Mouse (Mus musculus): ENCODE measurements around the gene Bpifb1.
"Not testable (repeated sequence)": the region's sequence is repeated elsewhere in the genome, so short reads cannot be mapped to it uniquely, and the experiment has no call there.

The Bpifb1 gene

DNA sequence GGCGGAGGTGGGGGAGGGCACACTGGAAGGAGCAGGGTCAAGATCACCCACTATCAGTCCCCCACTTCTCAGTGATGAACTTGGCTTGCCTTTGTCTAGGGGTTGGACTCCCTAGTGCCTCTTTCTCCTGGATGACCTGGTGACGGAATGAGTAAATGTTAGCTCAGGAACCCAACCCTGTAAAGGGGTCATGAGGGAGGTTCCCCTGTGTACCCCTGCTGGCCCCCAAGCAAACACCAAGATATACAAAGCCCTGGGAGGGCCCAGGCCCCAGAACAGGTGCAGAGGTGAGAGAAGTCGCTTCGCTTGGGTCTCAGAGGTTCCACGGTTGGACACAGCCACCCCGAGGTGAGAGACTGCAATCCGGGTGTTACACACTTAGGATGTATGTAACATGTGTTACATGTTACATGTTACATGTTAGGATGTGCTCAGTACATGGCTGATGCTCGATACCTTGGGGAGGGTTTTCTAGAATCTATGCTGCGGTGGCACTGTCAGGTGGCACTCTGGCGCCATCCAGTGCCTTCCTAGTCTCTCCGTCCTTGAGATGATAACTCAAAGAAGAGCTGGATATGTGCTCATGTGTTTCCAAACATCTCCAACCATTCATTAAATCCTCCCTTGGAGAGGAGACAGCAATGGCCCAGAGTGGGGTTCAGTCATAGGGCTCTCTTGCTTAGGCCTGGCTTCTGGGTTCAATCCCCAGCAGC lies at the start of gene Bpifb1:
Gene Bpifb1 (plus strand): TSS at position 273 of the 713 bp plus-strand sequence.
- no peak for DNase-seq

DNA sequence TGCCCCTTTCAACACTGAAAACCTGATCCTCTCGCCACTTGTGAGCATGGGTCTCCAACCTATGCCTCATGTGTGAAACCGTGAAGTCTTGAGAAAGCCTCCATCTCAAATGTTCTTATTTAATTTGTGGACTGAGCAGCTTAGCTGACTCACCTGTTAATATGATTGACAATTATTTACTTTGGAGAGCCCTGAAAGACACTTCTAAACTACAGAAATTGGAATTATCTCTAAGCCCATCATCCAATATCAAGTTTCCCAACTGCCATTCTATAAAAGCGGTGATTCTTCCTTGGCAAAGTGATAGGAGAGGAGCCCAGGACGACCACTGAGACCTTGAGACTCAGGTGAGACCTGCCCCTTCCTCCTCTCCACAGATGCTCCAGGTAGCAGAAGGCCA lies 48.0 kb upstream of the Bpifb1 start, which contains the start of gene Bpifa1:
Gene Bpifa1 (plus strand): TSS at position 301 of the 400 bp plus-strand sequence.
- no peak for DNase-seq

DNA sequence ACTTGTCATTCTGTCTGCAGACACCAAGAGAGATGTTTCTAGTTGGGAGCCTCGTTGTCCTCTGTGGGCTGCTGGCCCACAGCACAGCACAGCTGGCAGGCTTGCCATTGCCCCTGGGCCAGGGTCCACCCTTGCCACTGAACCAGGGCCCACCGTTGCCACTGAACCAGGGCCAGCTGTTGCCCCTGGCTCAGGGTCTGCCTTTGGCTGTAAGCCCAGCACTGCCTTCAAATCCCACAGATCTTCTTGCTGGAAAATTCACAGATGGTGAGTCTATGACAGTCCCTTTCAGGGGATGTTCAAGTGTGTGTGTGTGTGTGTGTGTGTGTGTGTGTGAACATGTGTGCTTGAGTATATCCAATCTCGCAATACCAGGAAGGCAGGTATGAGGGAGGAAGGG lies 46.9 kb upstream of the Bpifb1 start:
- DNase-seq: no peak

DNA sequence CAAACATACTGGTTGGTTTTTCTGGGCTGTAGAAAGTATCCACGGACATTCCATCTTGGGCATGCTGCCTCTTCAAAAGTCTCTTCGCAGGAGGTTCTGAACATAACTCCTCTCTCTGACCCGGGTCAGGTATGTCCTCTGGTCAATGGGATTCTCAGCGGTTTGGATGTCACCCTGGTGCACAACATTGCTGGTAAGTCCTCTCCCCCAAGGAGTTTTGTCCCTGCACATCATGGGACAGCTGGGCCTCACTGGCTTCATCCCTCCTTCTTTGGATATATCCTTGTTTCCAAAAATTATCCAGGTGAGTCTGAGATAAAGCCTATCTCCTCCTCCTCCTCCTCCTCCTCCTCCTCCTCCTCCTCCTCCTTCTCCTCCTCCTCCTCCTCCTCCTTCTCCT lies 43.1 kb upstream of the Bpifb1 start:
- DNase-seq: no peak

DNA sequence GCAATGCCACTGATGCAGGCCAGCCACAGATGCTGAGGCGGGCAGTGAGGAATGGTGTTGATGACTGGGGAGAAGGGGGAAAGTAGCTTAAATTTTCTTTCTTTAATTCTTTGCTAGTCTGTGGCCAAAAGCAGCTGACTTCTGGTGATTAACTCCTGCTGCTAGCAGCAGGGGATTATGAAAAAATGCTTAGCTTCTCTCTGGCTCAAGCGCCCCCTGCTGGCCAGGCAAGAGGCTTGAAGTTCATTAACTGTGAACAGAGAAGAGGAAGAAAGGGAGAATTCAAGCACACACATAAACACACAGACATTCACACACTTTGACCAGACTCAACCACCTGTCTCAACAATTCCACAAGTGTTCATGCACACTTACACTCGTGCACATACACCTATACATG lies 32.2 kb upstream of the Bpifb1 start:
- DNase-seq: peak; percentile 14

DNA sequence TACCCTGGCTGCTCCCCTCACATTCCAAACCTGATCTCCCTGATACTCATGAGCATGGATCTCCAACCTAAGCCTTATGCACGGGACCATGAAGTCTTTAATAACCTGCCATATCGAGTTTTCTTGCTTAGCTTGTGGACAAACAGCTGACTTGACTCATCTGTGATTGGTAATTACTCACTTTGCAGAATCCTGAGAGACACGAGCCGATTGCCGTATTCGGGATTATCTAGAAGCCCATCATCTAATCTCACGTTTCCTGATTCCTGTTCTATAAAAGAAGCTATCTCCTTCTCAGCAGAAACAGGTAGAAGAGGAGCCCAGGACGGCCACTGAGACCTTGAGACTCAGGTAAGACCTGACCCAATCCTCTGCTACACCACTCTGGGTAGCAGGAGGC lies 28.3 kb upstream of the Bpifb1 start, which contains the start of gene Bpifa5:
Gene Bpifa5 (plus strand): TSS at position 301 of the 400 bp plus-strand sequence.
- DNase-seq: no peak

DNA sequence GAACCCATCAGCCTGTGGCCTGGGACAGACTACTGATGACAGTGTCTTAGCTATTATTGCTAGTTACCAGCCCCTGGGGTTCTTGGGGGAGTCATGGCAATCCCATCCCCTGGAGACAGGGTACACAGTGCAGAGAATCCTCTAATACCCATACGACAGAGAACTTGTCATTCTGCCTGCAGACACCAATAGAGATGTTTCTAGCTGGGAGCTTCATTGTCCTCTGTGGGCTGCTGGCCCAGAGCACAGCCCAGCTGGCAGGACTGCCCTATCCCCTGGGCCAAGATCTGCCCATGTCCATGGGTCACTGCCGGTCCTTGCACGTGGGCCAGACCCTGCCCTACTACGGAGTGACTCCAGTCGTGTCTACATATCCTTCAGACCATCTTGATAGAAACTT lies 27.3 kb upstream of the Bpifb1 start:
- DNase-seq: no peak

DNA sequence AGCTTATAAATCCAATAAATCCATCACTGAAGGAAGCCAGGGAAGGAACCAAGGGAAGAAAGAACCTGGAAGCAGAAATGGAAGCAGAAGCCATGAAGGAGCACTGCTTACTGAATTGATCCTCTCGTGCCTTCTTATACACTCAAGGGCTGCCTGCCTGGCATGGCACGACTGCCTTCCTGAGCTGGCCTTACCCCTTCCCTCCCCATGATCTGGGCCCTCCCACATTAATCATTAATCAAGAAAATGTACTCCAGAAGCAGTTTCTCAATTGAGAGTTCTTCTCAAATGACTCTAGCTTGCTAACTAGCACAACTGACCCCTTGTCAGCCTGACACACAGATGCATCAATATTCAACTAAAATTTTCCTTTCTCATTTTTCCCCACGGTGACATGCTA lies 21.4 kb upstream of the Bpifb1 start:
- DNase-seq: no peak

DNA sequence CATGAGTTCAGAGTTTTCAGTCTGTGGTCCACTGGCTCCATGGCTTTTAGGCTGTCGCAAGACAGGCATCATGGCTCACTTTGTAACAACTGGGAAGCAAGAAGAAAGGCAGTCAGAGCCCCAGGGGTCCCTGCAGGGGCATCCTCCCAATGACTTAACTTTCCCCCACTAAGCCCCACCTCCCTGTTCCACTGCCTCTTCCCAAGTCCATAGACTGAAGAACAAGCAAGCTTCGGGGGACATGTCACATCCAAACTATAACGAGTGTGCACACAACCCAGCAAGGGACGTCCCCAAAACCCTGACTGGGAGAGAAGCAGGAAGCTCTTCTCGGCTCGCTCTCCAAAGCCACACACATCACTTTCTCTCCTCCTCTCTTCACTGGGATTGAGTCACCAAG lies 19.0 kb upstream of the Bpifb1 start:
- no peak for DNase-seq

DNA sequence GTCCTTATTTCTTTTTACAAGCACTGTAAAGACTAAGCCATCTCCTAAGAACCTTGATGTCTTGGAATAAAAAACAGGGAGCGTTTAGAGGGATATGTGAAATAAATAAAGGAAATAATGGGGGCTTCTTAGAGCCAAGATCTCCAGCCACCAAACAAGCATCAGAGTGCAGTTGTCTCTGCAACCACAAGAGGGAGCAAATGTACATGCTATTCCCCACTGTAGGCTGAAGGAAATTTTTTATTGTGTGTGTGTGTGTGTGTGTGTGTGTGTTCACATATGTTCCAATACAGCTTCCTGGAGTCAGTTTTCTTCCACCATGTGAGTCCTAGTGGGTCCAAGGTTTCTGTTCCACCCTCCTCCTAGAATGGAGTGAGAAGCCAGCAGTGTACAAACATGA lies 17.3 kb upstream of the Bpifb1 start:
- DNase-seq: peak; percentile 6

DNA sequence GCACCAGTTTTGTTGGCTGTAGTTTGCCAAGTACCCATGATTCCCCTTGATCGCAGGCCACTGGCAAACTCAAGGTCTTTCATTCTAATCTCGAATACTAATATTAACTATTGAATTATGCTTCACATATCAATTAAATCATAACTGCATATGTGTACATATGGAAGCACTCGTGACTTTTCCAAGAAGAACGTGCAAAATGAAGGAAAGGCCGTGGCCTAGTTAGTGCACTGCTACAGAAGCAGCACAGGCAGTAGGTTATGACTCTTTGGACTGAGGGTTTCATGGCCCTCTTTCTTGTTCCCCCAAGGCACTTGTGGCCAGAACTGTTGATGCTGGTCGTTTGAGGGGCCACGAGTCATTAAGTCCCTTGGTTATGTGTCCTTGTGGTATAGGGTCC lies 8.7 kb upstream of the Bpifb1 start:
- DNase-seq: not testable (repeated sequence)

DNA sequence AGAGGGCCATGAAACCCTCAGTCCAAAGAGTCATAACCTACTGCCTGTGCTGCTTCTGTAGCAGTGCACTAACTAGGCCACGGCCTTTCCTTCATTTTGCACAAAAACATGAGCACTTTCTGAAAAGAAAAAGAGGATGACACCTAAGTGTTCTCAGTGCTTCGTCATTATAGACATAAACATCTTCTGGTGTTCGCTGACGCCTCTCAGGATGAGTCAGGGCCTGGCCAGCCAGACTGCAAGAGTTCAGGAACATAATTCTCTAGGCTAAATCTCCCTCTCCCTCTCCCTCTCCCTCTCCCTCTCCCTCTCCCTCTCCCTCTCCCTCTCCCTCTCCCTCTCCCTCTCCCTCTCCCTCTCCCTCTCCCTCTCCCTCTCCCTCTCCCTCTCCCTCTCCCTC lies 7.6 kb upstream of the Bpifb1 start:
- DNase-seq: not testable (repeated sequence)

DNA sequence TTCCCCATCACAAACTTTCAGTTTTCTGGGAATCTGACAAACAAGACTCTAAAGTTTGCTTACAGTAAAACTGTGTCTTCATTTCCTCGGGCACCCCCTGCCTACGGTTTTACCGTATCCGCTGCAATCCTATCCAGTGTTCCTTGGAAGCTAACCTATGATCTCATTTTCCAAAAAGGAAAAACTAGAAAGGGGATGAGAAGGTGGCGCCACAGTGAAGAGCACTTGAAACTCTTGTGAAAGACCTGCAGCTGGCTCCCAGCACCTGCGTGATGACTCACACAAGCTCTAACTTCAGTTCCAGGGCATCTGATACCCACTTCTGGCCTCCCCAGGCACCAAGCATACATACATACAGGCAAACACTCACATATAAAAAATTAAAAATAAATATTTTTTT lies 5.3 kb upstream of the Bpifb1 start:
- DNase-seq: no peak

DNA sequence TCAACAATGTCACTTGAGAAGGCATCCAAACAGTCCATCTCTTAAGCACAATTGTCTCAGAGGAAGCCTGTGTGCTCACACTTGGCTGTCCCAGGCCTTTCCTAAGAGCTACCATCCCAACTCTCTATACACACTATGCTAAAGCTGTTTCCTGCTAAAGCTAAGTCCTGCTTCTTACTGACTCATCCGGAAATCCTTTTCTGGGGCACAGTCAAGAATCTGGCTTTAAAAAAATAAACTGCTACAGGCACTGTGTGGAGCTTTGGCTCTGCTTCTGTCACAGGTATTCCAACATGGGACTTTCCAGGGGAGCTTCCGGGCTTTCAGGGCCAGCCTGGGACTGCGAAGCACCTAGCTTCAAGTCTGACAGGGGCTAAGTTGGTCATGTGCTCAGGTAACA lies 4.9 kb upstream of the Bpifb1 start:
- DNase-seq: no peak

DNA sequence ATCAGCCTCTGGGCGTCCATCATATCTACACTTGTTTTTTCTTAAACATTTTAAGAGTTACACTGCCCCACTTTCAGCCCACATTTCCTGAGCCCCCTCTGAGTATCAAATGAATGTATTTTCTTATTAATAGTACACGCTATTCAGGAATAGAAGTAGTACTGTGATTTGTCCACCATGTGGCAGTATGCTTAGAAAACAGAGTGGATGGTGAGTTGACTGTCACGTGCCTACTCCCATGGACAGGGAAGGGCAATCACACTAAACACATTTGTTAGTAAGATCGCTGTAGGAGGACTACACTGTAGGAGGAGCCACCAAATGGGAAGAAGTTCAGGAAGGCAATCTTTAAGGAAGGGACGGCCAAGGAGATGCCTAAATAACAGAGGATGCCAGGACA lies 3.1 kb upstream of the Bpifb1 start:
- DNase-seq: no peak

DNA sequence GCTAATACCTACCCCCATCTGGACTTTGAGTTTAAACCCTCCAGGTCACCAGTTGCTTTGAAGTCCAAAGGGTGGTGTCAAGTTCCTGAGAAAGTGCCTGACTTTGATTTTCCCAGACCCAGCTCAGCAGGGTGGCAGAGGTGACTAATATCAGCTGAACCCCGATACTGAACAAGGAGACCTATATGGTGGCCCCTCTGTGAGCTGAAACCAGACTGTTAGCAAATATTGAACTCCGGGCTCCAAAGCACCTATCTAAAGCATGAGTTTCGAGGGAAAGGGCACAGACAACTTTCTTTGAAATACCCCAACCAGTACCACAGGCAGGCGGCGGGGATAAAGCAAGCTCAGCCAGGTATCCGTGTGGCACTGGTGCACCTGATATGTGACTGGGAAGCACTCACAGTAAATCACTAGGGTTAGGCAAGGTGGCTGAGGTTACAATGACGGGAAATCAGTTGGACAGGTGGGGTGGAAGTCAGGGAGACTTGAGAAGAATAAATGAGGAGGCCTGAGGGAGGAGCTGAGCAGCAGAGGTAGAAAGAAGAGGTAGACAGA lies 662 bp upstream of the Bpifb1 start:
- DNase-seq: no peak

DNA sequence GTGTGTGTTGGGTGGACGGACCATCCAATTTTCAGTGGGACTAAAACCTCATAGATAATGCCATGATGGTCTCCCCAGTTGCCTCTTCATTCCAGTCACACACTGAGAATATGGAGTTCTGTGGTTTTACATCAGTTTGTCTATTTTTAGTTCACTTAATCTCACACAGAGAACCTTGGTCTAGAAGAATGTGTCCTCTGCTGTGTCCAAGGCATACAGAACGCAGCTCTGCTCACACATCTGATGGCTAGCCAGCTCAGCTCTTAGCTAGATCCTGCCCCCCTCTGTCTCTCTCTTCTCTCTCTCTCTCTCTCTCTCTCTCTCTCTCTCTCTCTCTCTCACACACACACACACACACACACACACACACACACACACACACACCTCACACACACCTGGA lies 1.5 kb downstream of the Bpifb1 start:
- no peak for DNase-seq

DNA sequence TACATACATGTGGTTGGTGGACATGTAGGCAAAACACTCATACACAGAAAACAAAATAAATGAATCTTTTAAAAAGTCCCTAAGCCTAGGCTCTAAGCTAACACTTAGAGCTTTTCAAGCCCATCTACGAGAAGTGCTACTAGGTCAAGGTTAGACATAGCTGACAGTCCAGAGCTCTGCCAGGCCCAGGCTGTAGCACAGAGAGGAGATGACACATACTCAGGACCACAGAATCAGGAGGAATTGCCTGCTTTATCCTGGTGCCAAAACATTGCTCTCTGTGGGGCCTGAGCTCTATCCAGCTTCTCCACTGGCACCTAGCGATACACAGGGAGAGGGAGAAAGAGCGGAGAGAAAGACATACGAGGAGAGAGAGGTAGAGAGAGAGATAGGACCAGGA lies 2.5 kb downstream of the Bpifb1 start:
- no peak for DNase-seq

DNA sequence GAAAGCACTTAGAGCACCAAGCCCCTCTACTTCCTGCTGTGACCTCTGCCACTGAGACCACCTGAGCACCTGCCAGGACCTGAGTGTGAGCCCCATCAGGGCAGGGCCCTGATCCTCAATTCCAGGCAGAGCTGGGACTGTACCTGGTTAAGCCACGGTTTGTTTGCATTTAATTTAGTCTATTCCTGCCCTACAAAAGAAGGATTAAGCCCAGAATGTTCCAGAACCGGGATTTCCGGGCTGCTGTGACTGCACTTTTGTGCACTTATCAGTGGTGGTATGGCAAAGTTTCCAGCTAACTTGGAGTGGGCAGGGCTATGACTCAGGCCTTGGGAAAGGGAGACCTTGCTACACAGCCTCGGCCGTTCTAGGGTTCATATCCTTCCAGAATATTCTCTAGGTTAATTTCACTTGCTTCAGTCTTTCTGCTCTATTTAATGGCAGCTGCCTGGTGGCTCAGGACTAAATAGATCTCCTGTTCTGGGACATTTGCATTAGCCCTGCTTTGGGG lies 3.4 kb downstream of the Bpifb1 start:
- no peak for DNase-seq

DNA sequence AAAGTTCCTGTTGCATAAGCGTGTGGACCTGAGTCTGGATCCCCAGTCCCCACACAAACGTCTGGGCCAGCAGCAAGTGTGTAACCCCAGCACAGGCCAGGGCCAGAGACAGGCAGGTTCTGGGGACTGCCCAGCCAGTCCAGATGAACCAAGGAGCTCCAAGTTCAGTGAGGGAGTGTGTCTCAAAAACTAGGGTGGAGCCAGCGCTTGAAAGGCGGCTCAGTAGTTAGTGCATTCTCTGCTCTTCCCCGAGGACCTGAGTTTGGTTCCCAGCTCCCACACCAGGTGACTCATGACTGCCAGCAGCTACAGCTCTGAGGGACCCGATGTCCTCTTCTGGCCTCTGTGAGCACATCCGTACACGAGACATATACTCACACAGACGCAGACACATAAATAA lies 6.4 kb downstream of the Bpifb1 start:
- no peak for DNase-seq

DNA sequence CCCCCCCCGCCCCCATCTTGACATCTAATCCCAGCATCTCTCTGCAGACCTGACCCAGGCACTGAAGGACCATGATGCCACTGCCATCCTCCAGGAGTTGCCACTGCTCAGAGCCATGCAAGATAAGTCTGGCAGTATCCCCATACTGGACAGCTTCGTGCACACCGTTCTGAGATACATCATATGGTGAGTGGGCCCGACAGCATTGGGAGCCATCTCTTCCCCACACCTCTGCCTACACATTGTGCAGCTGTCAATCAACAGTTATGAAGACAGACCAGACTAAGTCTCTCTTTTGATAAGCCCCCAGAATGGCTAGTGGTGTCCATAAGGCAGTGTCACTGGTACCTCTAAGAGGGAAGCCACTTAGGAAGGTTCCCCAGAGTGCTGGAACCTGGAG lies 14.0 kb downstream of the Bpifb1 start:
- no peak for DNase-seq

DNA sequence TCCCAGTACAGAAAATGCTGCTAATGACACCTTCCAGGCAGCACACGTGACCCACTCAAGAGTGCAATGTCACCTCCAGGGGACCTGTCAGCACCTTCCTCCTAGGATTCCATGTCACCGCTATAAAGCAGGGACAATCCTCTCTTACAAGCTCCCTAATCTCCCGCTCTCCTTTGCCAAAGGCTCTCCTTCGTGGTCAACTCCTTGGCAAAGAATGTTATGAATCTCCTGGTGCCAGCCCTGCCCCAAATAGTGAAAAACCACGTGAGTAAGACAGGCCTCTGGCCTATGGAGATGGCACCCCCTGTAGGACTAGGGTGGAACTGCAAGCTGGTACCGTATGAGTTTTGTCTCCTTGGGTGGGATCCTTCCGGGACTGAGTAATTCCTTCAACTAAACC lies 16.3 kb downstream of the Bpifb1 start:
- peak; percentile 11 for DNase-seq

DNA sequence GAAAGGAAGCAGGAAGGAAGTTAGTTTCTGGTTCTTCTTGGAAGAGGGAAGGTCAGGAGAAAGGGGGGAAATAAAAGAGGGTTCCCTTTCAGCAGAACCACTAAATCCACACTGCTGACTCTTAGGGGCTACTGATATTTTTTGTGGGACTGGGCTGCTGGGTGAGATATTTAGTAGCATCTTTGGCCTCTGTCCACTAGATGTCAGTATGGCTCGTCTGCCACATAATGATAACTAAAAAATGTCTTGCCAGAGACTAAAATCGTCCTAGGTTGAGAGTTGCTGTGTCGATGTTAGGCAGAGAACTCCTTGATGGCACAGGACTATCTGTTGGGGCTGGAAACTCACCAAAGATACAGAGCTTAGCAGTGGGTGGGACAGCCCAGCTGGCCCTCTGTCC lies 18.5 kb downstream of the Bpifb1 start:
- DNase-seq: no peak

DNA sequence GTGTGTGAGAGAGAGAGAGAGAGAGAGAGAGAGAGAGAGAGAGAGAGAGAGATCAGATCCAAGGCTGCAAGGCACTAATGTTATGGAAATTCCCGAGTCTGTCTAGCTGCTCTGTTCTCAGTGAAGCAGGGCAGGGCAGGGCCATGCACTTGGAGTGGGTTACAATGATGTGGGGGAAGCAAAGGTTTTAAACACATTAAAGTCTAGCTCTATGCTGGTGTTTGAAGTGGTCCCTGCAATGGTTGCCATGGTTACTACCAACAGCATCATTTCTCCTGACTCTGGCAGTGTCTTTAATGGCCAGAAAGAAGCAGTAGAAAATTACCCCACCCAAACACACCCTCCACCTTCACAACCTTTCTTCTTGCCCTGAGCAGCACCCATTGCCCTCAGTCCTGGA lies 20.5 kb downstream of the Bpifb1 start:
- no peak for DNase-seq

DNA sequence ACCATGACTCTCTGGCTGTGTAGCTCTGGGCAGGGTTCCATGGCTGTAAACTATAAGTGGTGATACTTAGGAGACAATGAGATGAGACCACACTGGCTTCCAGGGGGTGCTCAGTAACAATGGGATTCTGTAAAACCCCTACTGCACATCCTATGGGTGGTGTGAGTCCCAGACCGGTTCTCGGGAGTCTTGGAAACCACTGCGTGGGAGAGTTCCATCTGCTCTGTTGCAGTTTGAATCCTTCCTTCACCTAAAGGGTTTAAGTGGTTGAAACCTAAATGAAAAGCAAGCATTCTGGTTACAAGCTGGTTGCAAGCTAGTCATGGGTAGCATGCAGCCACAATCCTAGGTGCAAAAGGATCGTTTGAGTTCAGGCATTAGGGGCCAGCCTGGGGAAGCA lies 21.3 kb downstream of the Bpifb1 start:
- DNase-seq: no peak

Measured in thymus, postnatal 25 days (tissue).